Mouse (Mus musculus) inflammation-experienced regulatory T-cells, adult 6 months (primary cell): ENCODE measurements around the gene Lrrc57. TPM values are rescaled to one million over a fixed set of nuclear protein-coding genes. Genes with fewer than 3 reads are reported as not detected.
"Not testable (repeated sequence)": the region's sequence is repeated elsewhere in the genome, so short reads cannot be mapped to it uniquely, and the experiment has no call there.

ENCODE experiments used
- ATAC-seq: one replicate; pipeline ENCODE4 v1.8.0; 2017
- polyA plus RNA-seq, 3 experiments: library from polyadenylated mRNA; unstranded; fragments of 100-300 nt; shearing (Covaris generic); gene quantifications; one replicate each; pipeline ENCODE4 v1.2.1; 2017

The Lrrc57 gene
- polyA plus RNA-seq, 3 experiments from 2014 or later, result 30.6 to 33.5 (median 33.4) TPM

DNA sequence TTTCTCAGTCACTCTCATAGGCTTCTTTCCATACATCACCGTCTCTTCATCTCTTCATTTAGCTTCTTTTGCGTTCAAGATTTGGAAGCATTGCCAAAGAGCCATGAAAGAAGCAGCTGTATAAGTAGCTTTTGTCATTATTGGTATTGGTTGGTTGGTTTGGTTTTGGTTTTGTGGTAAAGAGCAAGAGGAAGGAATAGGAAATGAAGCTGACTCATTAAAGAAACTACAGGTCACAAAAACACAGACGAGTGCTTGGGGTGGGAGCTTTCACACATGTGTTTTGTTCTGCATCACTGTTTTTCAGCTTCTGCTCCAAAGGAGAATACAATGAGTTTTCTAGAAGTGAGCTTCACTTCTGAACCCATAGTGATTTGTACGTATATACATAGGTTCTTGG is 9.8 kb downstream of the Lrrc57 start:
- no peak for ATAC-seq

DNA sequence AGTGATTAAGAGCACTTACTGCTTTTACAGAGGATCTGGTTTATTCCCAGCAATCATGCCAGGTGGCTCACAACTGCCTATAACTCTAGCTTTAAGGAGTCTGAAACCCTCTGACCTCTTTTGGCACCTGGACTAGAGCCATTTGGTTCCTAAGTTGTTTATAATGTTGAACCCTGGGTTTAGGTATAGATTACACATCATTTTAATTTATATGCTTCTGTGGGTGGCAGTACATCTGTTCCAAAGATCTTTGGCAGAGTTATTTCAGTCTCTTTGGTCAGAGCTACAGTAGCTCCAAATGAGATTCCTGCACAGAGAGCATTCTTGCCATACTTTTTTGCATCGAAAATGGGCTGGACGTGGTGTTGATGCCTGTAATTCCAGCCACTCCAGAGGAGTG is 11.6 kb downstream of the Lrrc57 start:
- no peak for ATAC-seq

DNA sequence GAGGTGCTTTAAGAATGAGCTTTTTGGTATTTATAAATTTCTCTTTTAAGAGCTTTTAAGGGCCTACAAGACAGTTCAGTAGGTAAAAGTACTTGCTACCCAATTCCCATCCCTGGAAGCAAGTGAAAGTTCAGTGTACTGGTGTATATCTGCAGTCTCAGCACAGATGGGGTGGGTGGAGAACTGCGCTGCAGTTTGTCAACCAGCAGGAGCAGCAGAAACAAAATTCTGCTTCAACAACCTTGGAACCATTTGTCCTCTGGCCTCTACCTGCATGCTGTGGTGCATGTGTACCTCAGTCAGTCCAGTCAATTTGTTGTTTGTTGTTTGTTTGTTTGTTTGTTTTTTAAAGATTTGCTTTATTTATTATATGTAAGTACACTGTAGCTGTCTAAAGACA is 17.1 kb downstream of the Lrrc57 start:
- no peak for ATAC-seq

DNA sequence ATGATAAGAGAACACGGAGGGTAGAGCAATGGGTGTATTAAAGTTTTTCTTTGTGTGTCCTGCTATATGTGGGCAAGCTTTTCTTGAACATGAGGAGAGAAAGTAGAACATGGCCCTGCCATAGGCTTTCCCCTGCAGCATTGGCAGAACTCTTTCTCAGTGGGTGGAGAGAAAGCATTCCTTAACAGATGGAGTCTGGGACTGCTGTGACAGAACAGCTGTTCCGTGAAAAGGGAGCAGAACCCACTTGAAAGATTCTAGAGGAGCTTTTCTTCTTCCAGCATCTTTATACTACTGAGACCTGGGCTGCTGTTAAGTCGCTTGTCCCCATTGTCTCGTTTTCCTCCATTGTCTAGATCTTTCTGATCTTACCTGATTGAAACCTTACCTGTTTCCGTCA is 19.6 kb downstream of the Lrrc57 start:
- ATAC-seq, result no peak

DNA sequence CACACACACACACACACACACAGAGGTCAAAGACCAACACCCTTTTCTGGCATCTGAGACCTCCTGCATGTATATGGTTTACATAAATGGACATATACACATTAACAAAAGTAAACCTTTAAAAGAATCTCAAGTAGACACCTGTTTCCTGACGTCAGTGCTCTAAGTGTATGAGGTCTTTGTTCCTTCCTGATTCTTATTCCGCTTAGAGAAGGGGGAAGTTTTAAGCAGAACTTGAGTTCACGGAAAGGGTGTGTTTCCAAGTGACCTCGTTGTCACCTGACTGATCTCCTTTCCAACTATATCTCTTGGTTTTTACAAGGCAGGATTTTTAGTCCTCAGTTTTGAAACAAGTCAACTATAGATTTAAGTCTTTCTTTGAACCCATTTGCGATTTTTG is 31.0 kb downstream of the Lrrc57 start:
- ATAC-seq, result no peak

DNA sequence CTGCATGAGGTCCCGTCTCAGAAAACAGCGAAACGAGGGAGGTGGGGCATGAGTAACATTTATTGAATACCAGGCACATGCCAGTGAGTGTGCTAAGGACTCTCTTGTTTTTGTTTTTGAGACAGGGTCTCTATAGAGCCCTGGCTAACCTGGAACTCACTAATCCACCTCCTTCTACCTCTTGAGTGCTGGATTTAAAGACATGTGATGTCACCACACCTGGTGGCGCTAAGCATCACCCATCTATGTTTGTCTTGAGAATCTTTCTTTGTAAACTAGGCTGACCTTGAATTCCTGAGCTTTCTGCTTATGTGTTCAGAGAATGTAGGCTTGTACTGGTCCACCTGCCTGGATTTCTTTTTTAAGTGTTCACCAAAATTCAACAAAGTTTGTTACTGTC is 31.5 kb downstream of the Lrrc57 start:
- ATAC-seq, result no peak

DNA sequence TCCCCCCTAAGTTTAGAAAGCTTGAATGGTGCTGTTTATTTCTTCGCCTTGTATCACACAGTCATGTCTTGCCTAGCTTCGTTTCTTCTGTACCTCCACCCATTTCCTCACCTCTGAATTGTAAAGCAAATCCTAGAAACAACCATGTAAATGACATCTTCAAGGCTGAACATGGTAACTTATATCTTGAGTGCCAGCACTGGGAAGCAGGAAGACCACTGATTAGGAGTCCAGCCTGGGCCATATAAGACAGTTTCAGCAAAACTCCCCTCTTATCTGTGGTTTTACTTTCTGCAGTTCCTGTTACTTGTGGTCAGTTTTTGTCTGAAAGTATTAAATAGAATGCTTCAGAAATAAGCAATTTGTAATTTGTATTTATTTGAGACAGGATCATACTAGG is 33.3 kb downstream of the Lrrc57 start:
- ATAC-seq, result no peak

DNA sequence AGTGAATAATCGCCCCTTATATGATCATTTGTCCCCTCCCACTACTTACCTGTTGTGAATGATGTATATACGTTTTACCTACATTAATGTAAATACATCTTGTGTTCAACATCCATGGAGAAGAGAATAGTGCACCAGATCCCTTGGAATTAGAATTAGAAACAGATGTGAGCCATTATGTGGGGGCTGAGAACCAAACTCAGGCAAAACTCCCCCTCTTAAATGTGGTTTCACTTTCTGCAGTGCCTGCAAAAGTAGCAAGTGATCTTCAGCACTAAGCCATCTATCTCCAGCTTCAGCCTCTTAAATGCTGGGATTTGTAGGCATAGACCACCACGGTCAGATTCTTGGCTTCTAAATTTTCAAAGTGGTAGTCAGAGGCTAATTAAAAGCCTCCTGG is 34.2 kb downstream of the Lrrc57 start:
- ATAC-seq, result no peak

DNA sequence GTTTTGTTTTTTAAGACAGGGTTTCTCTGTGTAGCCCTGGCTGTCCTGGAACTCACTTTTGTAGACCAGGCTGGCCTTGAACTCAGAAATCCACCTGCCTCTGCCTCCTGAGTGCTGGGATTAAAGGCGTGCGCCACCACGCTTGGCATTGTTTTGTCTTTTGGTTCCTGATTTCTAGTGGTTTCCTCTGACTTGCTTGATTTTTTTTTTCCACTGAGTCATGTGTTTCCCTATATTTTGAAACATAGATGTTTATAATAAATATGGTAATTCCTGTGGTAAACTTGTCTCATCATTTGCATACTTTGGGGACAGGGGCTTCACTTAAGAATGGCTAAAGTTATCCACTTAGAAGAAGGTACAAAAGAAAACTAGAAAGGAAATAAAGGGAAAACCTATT is 37.2 kb downstream of the Lrrc57 start:
- not testable (repeated sequence) for ATAC-seq

DNA sequence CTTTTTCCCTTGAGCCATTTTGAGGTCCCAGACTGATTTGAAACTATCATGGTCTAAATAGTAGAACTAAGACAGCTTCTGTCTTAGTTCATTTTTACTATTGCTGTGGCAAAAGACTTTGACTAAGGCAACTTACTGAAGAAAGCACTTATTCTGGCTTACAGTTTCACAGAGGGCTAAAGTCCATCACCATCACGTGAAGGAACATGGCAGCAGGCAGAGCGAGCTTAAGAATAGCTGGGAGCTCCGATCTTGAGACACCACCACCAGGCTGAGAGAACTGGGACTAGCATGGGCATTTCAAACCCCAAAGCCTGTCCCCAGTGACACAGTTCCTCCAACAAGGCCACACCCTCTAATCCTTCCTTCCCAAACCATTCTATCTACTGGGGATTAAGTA is 38.2 kb downstream of the Lrrc57 start:
- no peak for ATAC-seq

DNA sequence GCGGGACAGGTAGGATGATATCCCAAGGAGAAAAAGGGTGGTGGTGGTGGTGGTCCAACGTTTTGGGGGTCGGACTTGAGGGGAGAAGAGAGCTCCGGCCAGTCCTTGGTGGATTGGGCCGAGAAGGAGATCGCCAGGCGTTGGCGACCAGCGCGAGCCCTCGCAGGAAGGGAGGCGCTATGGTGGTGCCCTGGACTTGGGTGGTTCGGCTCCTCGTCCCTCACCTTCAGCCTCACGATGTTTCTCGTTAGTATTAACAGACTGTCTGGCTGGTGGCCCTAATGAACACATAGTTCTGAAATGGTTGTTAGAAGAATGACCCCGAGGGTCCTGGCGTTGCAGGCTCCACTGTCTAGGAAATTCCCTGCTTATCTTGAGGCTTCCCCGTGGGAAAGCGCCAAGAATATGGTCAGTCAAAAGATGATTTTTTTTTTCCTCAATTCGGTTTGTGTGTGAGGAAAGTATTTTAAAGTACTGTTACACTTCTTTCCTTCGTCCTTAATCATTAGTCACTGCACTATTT is 41.5 kb downstream of the Lrrc57 start:
- ATAC-seq, result no peak

DNA sequence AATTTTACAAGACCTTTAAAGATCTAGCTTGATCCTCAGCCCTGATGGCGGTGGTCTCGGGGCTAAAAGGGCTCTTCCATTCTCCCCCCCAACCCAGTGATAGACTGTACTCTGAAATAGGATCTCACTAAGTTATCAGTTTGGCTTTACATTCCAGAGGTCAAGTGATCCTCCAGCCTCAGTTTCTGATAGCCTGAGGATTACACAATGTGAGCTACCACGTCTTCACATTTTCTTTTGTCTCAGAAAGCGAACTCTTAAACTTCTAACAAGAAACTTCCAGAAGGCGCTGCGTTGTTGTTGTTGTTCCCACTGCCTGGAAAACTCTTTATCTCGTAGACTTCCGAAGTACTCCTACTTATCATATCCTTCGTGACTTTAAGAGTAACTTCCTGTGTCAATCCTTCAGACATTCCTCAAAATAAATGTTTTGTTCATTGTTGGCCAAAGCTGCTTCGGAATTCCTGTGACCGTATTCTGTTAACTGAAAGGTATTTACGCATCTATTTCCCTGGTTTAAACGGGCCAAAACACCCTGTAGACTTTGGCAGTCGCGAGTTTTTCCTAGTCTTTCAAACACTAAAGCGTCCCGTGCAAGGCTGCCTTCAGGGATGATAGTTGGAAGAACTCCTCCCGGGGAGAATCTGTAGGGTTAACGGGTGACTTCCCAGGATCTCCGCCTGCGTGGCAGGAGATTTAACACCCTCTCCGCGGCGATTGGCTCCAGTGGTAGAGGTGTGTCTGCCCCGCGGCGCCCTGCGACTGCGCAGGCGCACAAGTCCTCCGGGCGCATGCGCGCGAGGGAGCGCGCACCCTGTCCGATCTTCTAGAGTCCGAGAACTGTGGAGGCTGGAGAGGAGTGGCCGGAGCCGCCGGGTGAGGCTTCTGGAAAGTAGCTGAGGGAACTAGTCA is 42.2 kb downstream of the Lrrc57 start, which contains the start of gene Snap23:
Gene Snap23 (plus strand): TSS at position 786 of the 912 bp plus-strand sequence.
- peak; percentile 76 for ATAC-seq

DNA sequence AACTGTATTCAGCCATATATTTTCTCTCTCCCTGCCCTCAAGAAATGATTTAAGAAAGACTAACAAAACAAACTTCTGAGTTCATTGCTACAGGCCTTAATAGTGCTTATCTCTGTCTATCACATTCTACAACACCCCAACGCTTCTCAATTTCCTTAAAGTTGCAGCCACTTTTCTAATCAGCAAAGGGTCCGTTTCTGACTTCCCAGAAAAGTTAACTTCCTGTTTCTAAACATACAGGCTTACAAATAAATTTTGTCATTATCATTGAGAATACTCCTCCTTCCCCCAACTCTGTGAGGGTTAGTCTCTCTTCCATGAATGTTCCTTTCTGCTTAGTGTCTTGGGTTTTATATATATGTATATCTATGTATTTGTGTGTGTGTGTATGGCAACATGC is 44.0 kb downstream of the Lrrc57 start:
- no peak for ATAC-seq

DNA sequence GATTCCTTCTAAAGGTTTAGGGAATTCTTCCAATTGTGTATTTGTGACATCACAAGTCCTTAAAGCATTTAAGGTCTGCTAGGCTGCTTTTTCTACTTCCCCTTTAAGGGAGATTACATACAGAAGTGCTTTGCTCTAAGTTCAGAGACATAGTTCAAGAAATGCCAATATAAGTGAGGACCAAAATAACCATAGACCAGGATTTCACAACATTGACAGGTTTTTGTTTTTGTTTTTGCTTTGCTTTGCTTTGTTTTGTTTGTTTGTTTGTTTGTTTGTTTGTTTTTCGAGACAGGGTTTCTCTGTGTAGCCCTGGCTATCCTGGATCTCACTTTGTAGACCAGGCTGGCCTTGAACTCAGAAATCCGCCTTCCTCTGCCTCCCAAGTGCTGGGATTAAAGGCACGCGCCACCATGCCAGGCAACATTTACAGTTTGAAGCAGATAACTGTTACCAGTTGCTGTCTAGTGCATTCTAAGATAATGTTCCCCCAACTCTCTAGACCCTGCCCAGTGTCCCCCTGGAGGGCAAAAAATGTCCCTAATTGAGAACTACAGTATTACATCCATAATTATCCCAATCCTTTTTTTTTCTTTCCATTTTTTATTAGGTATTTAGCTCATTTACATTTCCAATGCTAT is 44.7 kb downstream of the Lrrc57 start:
- ATAC-seq, result not testable (repeated sequence)

DNA sequence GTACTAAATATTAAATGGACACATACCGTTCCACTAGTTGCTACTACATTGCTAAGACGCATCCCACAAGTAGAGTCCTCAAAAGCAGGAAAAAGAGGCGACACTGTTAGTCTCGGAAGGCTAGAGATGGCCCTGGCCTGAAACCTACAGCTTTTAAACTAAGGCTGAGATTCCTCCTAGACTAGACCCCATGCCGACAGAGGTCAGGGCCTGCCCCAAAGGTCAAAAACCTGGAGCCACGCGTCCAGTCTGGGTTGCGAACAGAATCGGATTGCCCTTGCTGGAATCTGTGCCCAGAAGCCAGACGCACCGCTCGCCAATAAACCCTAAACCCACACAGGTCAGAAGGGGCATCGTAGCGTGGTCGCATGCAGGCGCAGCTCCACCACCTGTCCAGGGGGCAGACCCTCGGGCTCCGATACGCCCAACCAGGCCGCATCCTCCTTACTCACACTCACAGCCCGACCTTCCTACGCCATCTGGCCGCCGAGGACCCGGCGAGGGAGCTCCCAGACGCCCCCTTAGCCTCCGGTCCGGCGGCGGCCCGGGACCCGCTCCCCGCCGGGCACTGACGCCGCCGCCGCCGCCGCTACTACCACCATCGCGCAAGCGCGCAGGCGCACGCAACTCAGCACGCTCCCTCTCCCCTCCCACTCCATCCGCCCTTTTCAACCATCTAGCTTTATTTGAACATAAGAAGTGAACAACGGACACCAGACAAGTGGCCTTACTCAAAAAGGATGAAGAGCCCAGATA is 45.9 kb downstream of the Lrrc57 start, which contains the start of gene Zfp106:
Gene Zfp106 (minus strand): TSS at position 609 of the 756 bp plus-strand sequence.
- peak; percentile 80 for ATAC-seq

DNA sequence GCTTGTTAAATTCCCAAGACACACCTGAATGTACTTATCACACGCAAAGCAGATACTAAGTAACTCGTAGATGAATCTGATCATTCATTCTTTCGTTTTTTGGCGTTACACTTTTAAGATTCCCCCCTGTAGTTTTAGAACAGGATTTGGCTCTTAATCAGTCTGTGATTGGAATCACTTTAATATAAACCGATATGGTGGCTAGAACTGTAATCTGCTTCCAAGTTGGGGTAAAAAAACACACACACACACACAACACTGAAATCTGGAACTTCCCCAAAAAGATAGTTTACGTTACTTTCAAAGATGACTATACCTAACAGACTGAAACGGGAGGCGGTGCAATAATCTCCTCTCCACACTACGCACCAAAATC is 46.5 kb downstream of the Lrrc57 start:
- ATAC-seq, result no peak

DNA sequence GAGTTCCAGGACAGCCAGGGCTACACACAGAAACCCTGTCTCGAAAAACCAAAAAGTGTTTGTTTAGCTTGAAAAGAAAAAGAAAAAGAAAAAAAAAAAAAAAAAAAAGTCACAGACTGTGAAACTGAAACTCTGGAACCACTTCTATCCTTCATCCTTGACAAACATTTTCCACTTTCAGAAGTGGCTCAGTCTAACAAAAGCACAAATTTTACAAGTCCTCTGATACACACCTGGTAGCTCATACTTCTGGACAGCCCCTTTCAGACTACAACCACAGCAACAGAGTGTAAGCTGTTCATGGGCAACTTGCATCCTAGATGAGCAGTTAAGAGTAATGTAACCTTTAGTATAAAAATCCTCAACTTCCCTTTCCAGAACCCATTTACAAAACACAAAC is 47.8 kb downstream of the Lrrc57 start:
- no peak for ATAC-seq

DNA sequence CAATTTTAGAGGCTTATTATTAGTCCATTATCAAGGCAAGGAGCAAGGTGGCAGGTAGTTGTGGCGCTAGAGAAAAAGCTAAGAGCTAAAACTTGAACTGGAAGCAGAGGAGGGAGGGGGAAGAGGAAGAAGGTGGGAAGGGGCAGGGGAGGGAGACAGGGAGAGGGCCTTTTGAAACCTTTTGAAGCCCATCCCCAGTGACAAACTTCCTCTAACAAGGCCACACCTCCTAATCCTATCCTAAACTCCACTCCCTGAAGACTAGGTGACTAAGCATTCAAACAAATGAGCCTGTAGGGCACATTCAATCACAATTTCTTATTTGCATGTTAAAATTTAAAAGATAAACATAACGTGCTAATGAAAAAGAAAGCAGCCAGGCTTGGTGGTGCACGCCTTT is 50.5 kb downstream of the Lrrc57 start:
- no peak for ATAC-seq

DNA sequence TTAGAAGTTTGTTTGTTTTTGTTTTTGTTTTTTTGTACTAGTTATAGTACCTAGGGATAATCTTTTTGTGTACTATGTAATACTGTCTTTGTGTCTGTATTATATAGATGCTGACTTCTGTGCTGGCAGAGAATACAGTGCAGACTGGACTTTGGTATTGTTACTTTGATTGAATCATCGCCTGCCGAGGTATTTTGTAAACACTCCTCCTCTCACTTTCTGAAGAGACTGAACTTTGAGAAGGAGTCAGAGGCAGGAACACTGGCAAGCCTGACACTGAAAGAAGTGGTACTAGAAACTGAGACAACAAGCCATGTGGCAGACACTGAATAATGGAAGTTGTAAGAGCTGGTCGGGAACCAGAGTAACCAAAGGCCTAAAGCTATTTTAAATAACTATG is 52.5 kb downstream of the Lrrc57 start:
- ATAC-seq, result no peak
